Mouse (Mus musculus) lung, adult 2 months (tissue): ENCODE data around the gene Acot1. TPM values are rescaled to one million over a fixed set of nuclear protein-coding genes. Genes with fewer than 3 reads are reported as not detected.
"Not testable (repeated sequence)": the region's sequence is repeated elsewhere in the genome, so short reads cannot be mapped to it uniquely, and the experiment has no call there.

Experiments used
- DNase-seq: peaks from one replicate; pipeline ENCODE4 v3.0.0; 2022
- H3K4me1 ChIP-seq: fragments of 200-500 bp; 2 replicates; pipeline ENCODE4 v1.6.1; 2011; ENCODE audit warnings: low read length; ENCODE audit not compliant: control insufficient read depth, insufficient read depth
- H3K4me3 ChIP-seq: fragments of 200-500 bp; replicated peaks from 2 replicates; pipeline ENCODE3; 2011; ENCODE audit warnings: low read depth, mild to moderate bottlenecking, control low read depth, low read length; ENCODE audit errors: extremely low read depth
- CTCF ChIP-seq: fragments of 200-500 bp; IDR thresholded peaks from 2 replicates; pipeline ENCODE4 v1.5.1; 2011; ENCODE audit warnings: mild to moderate bottlenecking, low read length, control low read depth; ENCODE audit not compliant: insufficient read depth
- POLR2A ChIP-seq: fragments of 200-500 bp; IDR thresholded peaks from 2 replicates; pipeline ENCODE4 v1.6.1; 2011; ENCODE audit warnings: low read depth, mild to moderate bottlenecking, control low read depth, low read length, borderline replicate concordance; ENCODE audit errors: extremely low read depth
- WGBS: fragments of 180-500 bp; shearing (Covaris S2); methylation state at CpG from one replicate; pipeline ENCODE4 v1.1.7; 2018; 5-methylcytosine and 5-hydroxymethylcytosine counted together
- polyA plus RNA-seq: library from polyadenylated mRNA; depleted of rRNA; stranded (reverse); fragments of >200 nt; gene quantifications from 2 replicates; pipeline ENCODE4 v1.2.3, GENCODE M21; 2012

Gene Acot1
- polyA plus RNA-seq, 1 experiment: 28.8 TPM

DNA sequence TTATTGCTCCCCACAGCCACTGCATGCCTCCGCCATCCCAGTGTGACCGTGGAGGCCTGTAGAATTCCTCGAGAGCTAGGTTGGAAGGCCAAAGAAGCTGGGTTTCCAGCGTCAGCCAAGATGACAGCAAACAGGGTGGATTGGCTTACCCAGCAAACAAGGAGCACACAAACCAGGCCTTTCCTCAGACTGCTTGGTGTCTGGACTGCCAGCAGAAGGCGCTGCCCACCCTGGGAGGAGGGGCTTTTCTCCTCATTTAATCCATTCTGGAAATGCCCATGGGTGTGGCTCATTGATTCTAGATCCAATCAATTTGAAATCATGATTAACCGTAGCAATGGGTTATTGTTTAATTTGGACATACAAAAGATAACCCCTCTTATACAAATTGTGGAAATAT, 3.8 kb downstream of the Acot1 start:
- DNase-seq: no peak
- Histone ChIP-seq H3K4me1 (peaks cover 6% of the 10 kb centered on the region), H3K4me3 (no peak overlapping the region)
- WGBS: 66% methylated on average over 6 of the region's 6 CpGs
- no peak for TF ChIP-seq POLR2A
- TF ChIP-seq CTCF: 0 out of 2 replicates have a peak, but pooled peaks have one; percentile 13

DNA sequence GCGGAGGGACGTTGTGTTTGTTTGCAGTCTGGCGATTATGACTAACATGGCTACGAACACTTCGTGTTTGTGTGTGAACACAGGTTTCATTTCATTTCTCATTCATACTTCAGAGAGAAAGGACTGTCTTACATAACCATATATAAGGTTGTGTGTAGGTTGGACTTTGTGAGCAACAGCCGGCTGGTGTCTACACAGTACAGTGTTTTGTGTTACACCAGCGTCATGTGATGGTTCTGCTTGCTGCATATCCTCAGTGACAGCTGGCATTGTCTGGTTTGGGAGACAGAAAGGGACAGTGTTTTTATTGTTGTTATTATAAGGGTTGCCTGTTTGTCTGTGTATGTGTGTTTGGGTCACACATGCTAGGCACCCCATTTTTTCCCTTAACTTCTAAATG, 4.4 kb downstream of the Acot1 start:
- 82% methylated on average over 7 of the region's 7 CpGs for WGBS
- H3K4me1 ChIP-seq: peaks cover 6% of the 10 kb centered on the region
- no peak overlapping the region for H3K4me3 ChIP-seq
- no peak for TF ChIP-seq POLR2A
- no peak for TF ChIP-seq CTCF
- no peak for DNase-seq

GRCm38 (mm10) chr12:84020528-84020927, 11.2 kb downstream of the Acot1 start:
- not testable (repeated sequence) for H3K4me1 ChIP-seq, H3K4me3 ChIP-seq
- WGBS: 29% methylated on average over 7 of the region's 7 CpGs
- peak; percentile 75 for DNase-seq

- not testable (repeated sequence) for H3K4me1 ChIP-seq, H3K4me3 ChIP-seq, DNase-seq
- WGBS: 89% methylated on average over 4 of the region's 4 CpGs
Measured at GRCm38 (mm10) chr12:84022266-84022665, 13.0 kb downstream of the Acot1 start.

DNA sequence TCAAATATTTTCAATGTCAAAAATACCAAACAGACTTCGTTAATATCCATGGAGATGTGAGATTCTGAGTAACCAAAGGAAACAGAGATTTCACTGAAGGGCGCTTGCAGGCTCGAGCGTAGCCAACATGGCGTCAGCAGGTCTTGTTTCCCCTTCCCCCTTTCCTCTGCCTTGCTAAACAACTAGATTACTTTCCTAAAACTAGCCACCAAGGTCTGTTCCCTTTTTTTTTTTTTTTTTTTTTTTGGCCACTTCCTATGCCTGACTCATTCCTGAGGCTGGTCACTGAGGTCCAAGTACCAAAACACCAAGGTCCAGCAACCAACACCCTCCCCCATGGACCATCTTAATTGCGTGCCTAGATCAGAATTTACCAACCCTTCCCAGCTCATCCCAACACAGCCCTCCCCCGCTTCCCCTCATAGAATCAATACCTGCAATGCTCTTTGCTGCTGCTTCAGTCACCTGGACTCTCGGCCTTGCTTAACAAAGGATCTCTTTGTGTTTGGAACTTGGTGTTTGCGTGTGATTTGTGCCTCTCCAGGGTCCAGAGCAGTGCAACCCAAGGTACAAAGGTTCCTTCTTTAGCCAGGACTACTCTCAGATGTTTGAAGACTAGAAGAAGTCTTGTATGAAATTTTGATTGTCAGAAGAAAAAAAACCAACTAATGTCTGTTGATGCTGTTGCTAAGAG, 13.9 kb downstream of the Acot1 start:
- 82% methylated on average over 9 of the region's 9 CpGs for WGBS
- Histone ChIP-seq H3K4me1 (no peaks in the 10 kb centered on the region), H3K4me3 (no peak overlapping the region)
- no peak for TF ChIP-seq CTCF
- TF ChIP-seq POLR2A: no peak
- DNase-seq: no peak

GRCm38 (mm10) chr12:84025888-84026287, 16.6 kb downstream of the Acot1 start:
- WGBS: 86% methylated on average over 7 of the region's 7 CpGs
- TF ChIP-seq CTCF (no peak), POLR2A (no peak)
- no peak for DNase-seq
- no peaks in the 10 kb centered on the region for H3K4me1 ChIP-seq
- no peak overlapping the region for H3K4me3 ChIP-seq

DNA sequence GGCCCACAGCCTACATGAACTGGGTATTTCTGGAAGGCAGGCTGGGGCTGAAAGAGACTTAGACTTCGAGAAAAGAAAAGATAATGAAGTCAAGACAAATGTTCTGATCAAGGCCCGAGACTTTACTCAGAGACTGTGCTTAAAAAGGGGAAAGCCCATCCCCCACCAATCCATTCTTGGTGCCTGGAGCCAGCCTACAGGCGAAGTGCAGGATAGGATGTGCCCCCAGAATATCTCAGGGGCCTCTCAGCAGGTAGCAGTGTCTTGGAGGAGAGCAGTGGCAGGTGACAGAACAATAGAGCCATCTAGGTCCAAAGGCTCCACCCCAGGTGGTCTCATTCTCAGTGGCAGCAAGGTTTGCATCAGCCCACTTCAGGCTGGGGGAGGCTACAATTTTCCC, 19.0 kb downstream of the Acot1 start:
- H3K4me3 ChIP-seq, DNase-seq, H3K4me1 ChIP-seq: not testable (repeated sequence)
- 71% methylated on average over 3 of the region's 3 CpGs for WGBS

GRCm38 (mm10) chr12:84029043-84029442, 19.8 kb downstream of the Acot1 start:
- not testable (repeated sequence) for H3K4me1 ChIP-seq, H3K4me3 ChIP-seq, DNase-seq
- 97% methylated on average over 1 of the region's 1 CpGs for WGBS

- peak; percentile 91 for TF ChIP-seq CTCF
- no peak for TF ChIP-seq POLR2A
- Histone ChIP-seq H3K4me3 (no peak overlapping the region), H3K4me1 (no peaks in the 10 kb centered on the region)
- DNase-seq: peak; percentile 67
- WGBS: 46% methylated on average over 4 of the region's 4 CpGs
Measured at GRCm38 (mm10) chr12:84030659-84031332, 21.5 kb downstream of the Acot1 start.

- DNase-seq: no peak
- H3K4me1 ChIP-seq: no peaks in the 10 kb centered on the region
- no peak for TF ChIP-seq POLR2A
- no peak for TF ChIP-seq CTCF
- H3K4me3 ChIP-seq: no peak overlapping the region
- 89% methylated on average over 4 of the region's 4 CpGs for WGBS
Measured at GRCm38 (mm10) chr12:84032854-84033253, 23.6 kb downstream of the Acot1 start.

DNA sequence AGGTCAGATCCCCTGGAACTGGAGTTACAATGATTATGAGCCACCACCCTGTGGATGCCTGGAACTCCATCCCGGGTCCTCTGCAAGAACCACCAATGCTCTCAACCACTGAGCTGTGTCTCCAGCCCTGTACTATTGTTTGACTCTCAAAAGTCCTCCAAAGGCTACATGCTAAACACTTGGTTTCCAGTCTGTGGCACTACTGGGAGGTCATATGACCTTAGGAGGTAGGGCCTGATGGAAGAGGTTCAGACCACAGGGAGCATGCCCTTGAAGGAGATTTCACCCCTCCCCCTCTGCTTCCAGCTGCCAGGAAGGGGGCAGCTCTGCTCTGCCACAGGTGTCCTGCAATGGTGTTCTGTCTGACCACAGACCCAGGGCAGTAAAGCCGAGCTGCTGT, 24.0 kb downstream of the Acot1 start:
- WGBS: 76% methylated on average over 2 of the region's 2 CpGs
- not testable (repeated sequence) for DNase-seq, H3K4me3 ChIP-seq, H3K4me1 ChIP-seq
